Mouse (Mus musculus): Measurements from ENCODE around the gene Arf1. TPM values are rescaled to one million over a fixed set of nuclear protein-coding genes. Genes with fewer than 3 reads are reported as not detected.

The Arf1 gene
- total RNA-seq, 2 experiments from 2014 or later: 217 to 284 TPM

DNA sequence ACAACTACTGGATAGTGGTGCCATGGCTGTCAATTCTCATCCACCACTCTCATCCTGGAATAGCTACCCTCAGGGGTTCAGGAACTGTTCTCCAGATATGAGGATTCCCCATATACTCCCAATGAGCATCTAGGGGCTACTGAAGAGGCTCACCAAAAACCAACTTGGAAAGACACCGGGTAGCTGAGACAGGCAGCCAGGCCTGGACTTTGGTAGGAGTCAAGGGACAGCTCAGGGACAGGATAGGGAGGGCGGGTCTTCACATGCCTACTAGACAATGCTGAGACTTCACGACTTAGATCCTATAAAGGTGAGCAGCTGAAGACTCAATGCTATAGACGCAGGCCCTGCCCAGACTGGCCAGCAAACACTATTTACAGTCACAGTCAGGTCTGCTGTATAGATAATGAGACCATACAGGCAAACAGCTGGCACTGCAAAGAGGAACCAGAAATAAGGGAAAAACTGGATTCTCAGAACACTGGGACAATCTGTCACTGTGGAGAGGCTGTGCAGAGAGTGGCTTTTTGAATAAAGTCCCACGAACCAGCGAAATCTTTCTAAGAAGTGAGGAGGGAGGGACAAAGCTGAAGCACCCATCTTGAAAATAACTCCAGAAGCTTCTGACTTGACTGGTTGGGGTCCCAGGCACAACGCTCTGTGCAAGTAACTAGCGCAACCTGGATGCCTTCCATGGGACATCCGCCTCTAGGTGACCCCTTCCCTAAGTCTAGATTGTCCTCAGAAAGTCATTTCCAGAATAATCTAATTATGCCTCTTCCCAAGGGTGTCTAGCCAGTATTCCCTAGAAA lies 65.4 kb downstream of the Arf1 start:
- no peak for ATAC-seq (replicated peaks; ENCODE audit: low FRiP score, low TSS enrichment, poor library complexity, severe bottlenecking)

Other genes with a start within 250 kb of the Arf1 start
- 0.37 and 0.52 TPM in 2 replicates for gene Obscn, start 91.9 kb downstream of the Arf1 start, total RNA-seq (2014; fragmentation: Nextera tagmentation)
- gene Obscn, start 91.9 kb downstream of the Arf1 start, total RNA-seq (2017): under 0.01 and 0.23 TPM in 2 replicates
- 14.3 and 26.1 TPM in 2 replicates for gene Iba57, start 64.5 kb downstream of the Arf1 start, total RNA-seq (2014; fragmentation: Nextera tagmentation)
- 11.2 and 11.9 TPM in 2 replicates for gene Iba57, start 64.5 kb downstream of the Arf1 start, total RNA-seq (2017)
- gene Gjc2, start 45.1 kb downstream of the Arf1 start, total RNA-seq (2014; fragmentation: Nextera tagmentation): 0.55 TPM in 1 of 2 replicates, not detected in the other
- not detected in 2 replicates for gene Gjc2, start 45.1 kb downstream of the Arf1 start, total RNA-seq (2017)
- gene Guk1, start 36.1 kb downstream of the Arf1 start, total RNA-seq (2014; fragmentation: Nextera tagmentation): 72.9 and 91.5 TPM in 2 replicates
- gene Guk1, start 36.1 kb downstream of the Arf1 start, total RNA-seq (2017): 52.0 and 72.3 TPM in 2 replicates
- gene Mrpl55, start 25.8 kb downstream of the Arf1 start, total RNA-seq (2014; fragmentation: Nextera tagmentation): 49.2 and 76.8 TPM in 2 replicates
- 57.4 and 106 TPM in 2 replicates for gene Mrpl55, start 25.8 kb downstream of the Arf1 start, total RNA-seq (2017)
- 16.6 and 36.0 TPM in 2 replicates for gene 2310033P09Rik, start 19.9 kb downstream of the Arf1 start, total RNA-seq (2014; fragmentation: Nextera tagmentation)
- 15.4 and 17.6 TPM in 2 replicates for gene 2310033P09Rik, start 19.9 kb downstream of the Arf1 start, total RNA-seq (2017)
- gene Wnt3a, start 62.5 kb upstream of the Arf1 start, total RNA-seq (2014; fragmentation: Nextera tagmentation): not detected in 2 replicates
- gene Wnt3a, start 62.5 kb upstream of the Arf1 start, total RNA-seq (2017): not detected in 2 replicates
- gene Wnt9a, start 78.7 kb upstream of the Arf1 start, total RNA-seq (2014; fragmentation: Nextera tagmentation): not detected in 2 replicates
- gene Wnt9a, start 78.7 kb upstream of the Arf1 start, total RNA-seq (2017): not detected in 2 replicates
- gene Prss38, start 147.4 kb upstream of the Arf1 start, total RNA-seq (2014; fragmentation: Nextera tagmentation): not detected in 2 replicates
- not detected in 2 replicates for gene Prss38, start 147.4 kb upstream of the Arf1 start, total RNA-seq (2017)
- gene Jmjd4, start 221.8 kb upstream of the Arf1 start, total RNA-seq (2014; fragmentation: Nextera tagmentation): 10.2 and 12.8 TPM in 2 replicates
- gene Jmjd4, start 221.8 kb upstream of the Arf1 start, total RNA-seq (2017): 7.4 and 10.3 TPM in 2 replicates
- gene Snap47, start 222.9 kb upstream of the Arf1 start, total RNA-seq (2014; fragmentation: Nextera tagmentation): 8.7 and 11.5 TPM in 2 replicates
- gene Snap47, start 222.9 kb upstream of the Arf1 start, total RNA-seq (2017): 9.0 and 9.6 TPM in 2 replicates
- gene Zfp867, start 244.2 kb upstream of the Arf1 start, total RNA-seq (2014; fragmentation: Nextera tagmentation): 2.0 and 2.6 TPM in 2 replicates
- 2.2 and 2.7 TPM in 2 replicates for gene Zfp867, start 244.2 kb upstream of the Arf1 start, total RNA-seq (2017)

Measured in megakaryocyte-erythroid progenitor cell, adult 5-6 weeks (primary cell).